Mouse (Mus musculus) thymus, adult 2 months (tissue): Measurements from ENCODE around the gene Gpr37l1.

Experiments
- CTCF ChIP-seq: fragments of 200-500 bp; IDR thresholded peaks from 2 replicates; pipeline ENCODE4 v1.5.1; 2012; ENCODE audit warnings: mild to moderate bottlenecking, control low read depth, low read length, moderate library complexity, borderline replicate concordance; ENCODE audit not compliant: control insufficient read depth, poor library complexity, insufficient read depth; ENCODE audit errors: extremely low read depth
- POLR2A ChIP-seq: fragments of 200-500 bp; IDR thresholded peaks from 2 replicates; pipeline ENCODE4 v1.6.1; 2012; ENCODE audit warnings: mild to moderate bottlenecking, low read length, control low read depth, moderate library complexity; ENCODE audit not compliant: control insufficient read depth, poor library complexity, insufficient read depth; ENCODE audit errors: extremely low read depth

- TF ChIP-seq POLR2A (no peak), CTCF (no peak)
Observed at GRCm38 (mm10) chr1:135128011-135128441, 39.5 kb downstream of the Gpr37l1 start.
